Mouse (Mus musculus): Measurements from ENCODE around the gene Selenow. TPM values are rescaled to one million over a fixed set of nuclear protein-coding genes. Genes with fewer than 3 reads are reported as not detected.
A peak's percentile ranks its signal among the peaks of the same experiment; 100 is the strongest.
"Not testable (repeated sequence)": the region's sequence is repeated elsewhere in the genome, so short reads cannot be mapped to it uniquely, and the experiment has no call there.

Gene Selenow
- polyA plus RNA-seq, 1 experiment from 2014 or later, result 733 TPM

DNA sequence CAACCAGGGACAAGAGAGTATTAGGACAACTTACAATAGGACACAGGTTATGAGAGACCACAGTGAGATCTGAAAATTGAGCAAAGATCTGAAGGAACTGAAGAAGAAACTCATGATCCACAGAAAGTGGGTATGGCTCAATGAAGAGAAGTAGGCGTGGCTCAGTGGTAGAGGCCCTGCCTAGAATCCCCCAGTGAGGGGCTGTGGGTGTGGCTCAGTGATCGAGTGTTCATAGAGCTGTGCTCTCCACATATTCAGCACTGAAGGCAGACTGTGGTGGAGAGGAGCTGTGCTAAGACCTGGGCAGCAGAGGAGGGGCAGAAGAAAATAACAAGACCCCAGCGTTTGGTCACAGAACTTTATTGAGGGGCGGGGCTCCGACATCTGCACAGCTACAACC is 15.3 kb upstream of the Selenow start:
- WGBS, result 82% methylated on average over 5 of the region's 5 CpGs
- Histone ChIP-seq H3K9me3 (replicated peaks) (no peaks in the 10 kb centered on the region), H3K27me3 (ENCODE audit: low read depth, poor library complexity, severe bottlenecking) (no peaks in the 10 kb centered on the region), H3K27ac (no peak overlapping the region), H3K4me3 (no peak overlapping the region), H3K36me3 (peaks cover 78% of the 10 kb centered on the region), H3K4me1 (peaks cover 5% of the 10 kb centered on the region; the same call in 1 of the 2 replicates)
- no peak for DNase-seq (ENCODE audit: low spot score)

DNA sequence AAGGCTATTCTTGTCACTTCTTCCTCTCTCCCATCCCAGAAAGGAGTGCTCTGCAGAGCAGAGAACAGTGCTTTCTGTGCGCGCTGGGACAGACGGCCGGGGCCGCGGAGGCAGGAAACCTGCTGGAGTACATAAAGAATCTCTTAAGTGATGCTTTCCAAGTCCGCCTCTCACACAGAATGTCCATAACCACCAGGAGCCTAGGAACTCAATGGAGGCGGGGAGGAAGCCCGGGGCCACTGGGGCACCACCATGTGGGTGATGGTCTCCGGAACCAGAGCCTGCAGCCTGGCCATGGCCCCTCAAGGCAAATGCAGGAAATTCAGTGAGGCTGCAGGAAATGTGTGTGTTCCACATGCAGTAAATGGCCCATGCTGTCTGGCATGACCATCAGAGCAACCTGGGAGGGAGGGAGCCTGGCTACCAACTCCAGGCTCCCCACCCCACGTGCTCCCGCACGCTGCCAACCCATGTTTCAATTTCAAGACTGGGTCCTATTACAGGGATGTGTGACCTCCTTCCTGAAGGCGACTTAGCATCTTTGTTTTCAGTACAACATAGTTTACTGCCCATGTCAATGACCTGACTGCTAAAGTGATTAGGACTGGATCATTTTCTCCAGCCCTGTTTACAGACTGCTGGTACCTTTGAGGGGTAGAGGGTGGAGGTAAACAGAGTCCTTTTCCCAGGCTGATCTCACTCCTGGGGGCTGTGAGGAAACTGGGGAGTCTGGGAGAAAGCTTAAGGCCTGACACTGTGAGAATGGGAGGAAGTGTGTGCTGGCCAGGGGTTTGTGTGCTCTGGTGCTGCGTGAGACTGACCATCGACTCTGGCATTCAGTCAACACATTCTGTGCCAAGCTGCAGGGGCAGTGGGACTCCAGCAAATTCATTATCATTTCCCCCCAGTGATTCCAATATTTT is 11.5 kb upstream of the Selenow start:
- WGBS, result 53% methylated on average over 16 of the region's 16 CpGs

DNA sequence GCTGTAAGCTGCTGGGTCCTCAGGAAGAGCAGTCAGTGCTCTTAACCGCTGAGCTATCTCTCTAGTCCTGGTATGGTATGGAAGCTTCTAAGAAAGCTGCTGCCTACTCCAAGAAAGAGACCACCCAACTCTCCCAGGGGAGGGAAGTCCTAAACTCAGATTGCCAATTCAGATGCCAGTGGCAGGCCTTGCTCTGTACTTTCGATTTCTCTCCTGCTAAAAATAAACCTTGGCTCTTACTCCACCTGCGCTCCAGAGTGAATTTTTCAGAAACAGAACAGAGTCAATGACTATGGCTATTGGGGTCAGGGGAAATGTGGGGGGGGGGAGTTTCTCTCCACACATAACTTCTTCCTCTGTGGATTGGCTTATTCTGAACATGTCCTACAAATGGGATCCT is 9.4 kb upstream of the Selenow start:
- Histone ChIP-seq H3K27ac (no peak overlapping the region), H3K4me1 (peaks cover 5% of the 10 kb centered on the region; the same call in 1 of the 2 replicates), H3K9me3 (replicated peaks) (no peaks in the 10 kb centered on the region), H3K4me3 (no peak overlapping the region), H3K36me3 (peaks cover 19% of the 10 kb centered on the region), H3K27me3 (ENCODE audit: low read depth, poor library complexity, severe bottlenecking) (no peaks in the 10 kb centered on the region)
- DNase-seq (ENCODE audit: low spot score), result no peak
- WGBS, result 83% methylated on average over 3 of the region's 3 CpGs

More for the DNA sequence above, 11.5 kb upstream of the Selenow start:
- no peak for DNase-seq (ENCODE audit: low spot score)
- no peaks in the 10 kb centered on the region for H3K27me3 ChIP-seq (ENCODE audit: low read depth, poor library complexity, severe bottlenecking)
- peaks cover 5% of the 10 kb centered on the region; the same call in 1 of the 2 replicates for H3K4me1 ChIP-seq
- no peaks in the 10 kb centered on the region for H3K9me3 ChIP-seq (replicated peaks)
- no peak overlapping the region for H3K4me3 ChIP-seq
- peak overlapping the region; percentile 42; the same call in 1 of the 2 replicates for H3K27ac ChIP-seq
- H3K36me3 ChIP-seq, result peaks cover 40% of the 10 kb centered on the region

DNA sequence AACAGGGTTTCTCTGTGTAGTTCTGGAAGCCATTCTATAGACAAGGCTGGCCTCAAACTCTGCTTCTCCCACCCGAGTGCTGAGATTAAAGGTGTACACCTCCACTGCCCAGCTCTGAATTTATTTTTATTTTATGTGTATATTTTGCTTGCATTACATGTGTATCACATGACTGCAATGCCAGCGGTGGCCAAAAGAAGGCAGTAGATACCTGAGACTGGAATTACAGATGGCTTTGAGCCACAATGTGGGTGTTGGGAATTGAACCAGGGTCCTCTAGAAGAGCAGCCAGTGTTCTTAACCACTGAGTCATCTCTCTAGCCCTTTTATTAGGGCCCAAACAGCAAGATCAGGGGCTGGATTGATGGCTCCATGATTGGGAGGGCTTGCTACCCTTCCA is 8.3 kb upstream of the Selenow start:
- no peaks in the 10 kb centered on the region for H3K9me3 ChIP-seq (replicated peaks)
- H3K4me1 ChIP-seq, result peaks cover 5% of the 10 kb centered on the region; the same call in 1 of the 2 replicates
- H3K27ac ChIP-seq, result no peak overlapping the region
- DNase-seq (ENCODE audit: low spot score), result no peak
- peaks cover 8% of the 10 kb centered on the region for H3K36me3 ChIP-seq
- H3K27me3 ChIP-seq (ENCODE audit: low read depth, poor library complexity, severe bottlenecking), result no peaks in the 10 kb centered on the region
- 70% methylated on average over 2 of the region's 2 CpGs for WGBS
- no peak overlapping the region for H3K4me3 ChIP-seq

DNA sequence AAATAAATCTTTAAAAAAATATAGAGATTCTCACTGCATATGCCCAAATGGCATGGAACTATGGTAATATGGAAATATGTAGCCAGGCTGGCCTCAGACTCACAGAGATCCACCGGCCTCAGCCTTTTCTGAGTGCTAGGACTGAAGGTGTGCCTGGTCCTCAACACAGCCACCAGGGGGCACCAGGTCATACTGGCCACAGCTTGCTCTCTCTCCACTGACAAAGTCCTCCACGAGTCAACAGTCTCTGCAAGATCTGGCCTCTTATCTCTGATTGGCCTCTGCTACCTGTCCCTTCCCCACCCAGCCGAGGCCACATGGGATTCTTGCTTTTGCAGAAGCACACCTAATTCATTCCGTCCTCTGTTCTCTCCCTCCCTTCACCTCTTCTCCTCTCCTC is 7.7 kb upstream of the Selenow start:
- Histone ChIP-seq H3K36me3 (peaks cover 2% of the 10 kb centered on the region; the same call in 1 of the 2 replicates), H3K27me3 (ENCODE audit: low read depth, poor library complexity, severe bottlenecking) (no peaks in the 10 kb centered on the region), H3K4me3 (no peak overlapping the region), H3K9me3 (replicated peaks) (no peaks in the 10 kb centered on the region), H3K27ac (no peak overlapping the region), H3K4me1 (peaks cover 5% of the 10 kb centered on the region; the same call in 1 of the 2 replicates)
- DNase-seq (ENCODE audit: low spot score), result peak; percentile 62
- 36% methylated on average over 4 of the region's 4 CpGs for WGBS

DNA sequence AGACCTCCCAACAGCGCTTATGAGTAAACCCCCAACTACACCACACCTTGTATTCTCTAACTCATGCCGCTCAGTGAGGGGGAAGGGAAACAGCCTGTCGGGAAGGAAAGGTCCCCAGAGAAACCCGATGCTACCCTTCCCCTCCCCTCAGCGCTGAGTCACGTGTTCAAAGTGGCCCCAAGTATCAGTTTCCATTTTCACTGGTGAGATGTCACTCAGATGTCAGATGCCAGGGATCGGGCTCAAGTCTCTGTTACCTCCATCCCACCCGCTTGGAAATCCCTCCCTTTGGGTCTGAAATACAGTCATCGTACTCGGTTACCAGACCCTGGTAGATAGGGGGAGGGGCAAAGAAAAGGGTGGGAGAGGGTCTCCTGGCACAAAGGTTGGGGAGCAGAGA is 406 bp downstream of the Selenow start:
- peak overlapping the region; percentile 93 for H3K27ac ChIP-seq
- H3K4me3 ChIP-seq, result peak overlapping the region; percentile 79
- H3K27me3 ChIP-seq (ENCODE audit: low read depth, poor library complexity, severe bottlenecking), result no peaks in the 10 kb centered on the region
- H3K4me1 ChIP-seq, result peaks cover 21% of the 10 kb centered on the region
- peaks cover 41% of the 10 kb centered on the region for H3K36me3 ChIP-seq
- H3K9me3 ChIP-seq (replicated peaks), result no peaks in the 10 kb centered on the region
- peak; percentile 75 for DNase-seq (ENCODE audit: low spot score)
- under 1% methylated on average over 10 of the region's 10 CpGs for WGBS

DNA sequence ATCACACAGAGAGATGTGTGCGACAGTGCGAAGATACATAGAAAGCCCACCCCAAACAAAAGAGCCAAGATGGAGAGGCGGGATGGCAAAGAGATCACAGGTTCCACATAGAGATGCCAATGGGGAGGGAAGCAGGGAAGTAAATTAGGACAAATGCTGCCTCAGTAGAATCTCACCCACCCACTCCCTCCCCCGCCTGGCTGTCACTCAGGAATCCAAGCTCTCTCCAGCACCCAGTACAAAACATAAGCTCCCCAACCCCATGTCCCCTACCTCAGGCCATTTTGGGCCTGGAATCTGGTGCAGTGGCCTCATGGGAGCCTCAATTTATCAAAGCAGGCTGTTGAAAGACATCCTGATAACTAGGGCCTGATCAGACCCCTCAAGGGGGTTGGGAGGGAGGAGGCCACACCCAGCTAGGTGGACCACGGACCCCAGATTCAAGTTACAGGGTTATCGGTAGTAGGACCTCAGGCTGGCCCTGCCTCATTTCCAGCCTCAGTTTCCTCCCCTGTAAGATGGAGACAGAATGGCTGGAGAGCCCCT is 1.5 kb downstream of the Selenow start:
- Histone ChIP-seq H3K4me3 (peak overlapping the region; percentile 79), H3K9me3 (replicated peaks) (no peaks in the 10 kb centered on the region), H3K27ac (no peak overlapping the region), H3K4me1 (peaks cover 21% of the 10 kb centered on the region), H3K36me3 (peaks cover 48% of the 10 kb centered on the region), H3K27me3 (ENCODE audit: low read depth, poor library complexity, severe bottlenecking) (no peaks in the 10 kb centered on the region)
- DNase-seq (ENCODE audit: low spot score), result no peak
- WGBS, result 88% methylated on average over 6 of the region's 6 CpGs

DNA sequence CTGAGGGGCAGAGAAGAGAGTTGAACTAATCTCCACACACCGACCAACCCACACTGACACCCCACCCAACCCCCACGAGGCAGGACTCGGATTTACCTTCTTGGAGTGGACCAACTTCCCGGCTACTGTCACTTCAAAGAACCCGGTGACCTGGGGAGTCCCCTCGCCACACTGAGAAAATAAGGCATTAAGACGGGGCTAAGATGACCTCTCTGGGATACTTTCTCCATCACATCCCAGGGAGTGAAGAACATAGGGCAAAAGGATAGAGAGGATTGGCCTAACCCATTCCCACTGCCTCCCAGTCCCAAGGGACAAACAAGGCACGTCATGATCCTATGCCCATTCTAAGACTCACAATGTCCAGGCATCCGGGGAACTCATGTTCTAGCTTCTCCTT is 2.3 kb downstream of the Selenow start:
- Histone ChIP-seq H3K4me1 (peaks cover 21% of the 10 kb centered on the region), H3K27me3 (ENCODE audit: low read depth, poor library complexity, severe bottlenecking) (no peaks in the 10 kb centered on the region), H3K36me3 (peaks cover 48% of the 10 kb centered on the region), H3K4me3 (peak overlapping the region; percentile 79), H3K9me3 (replicated peaks) (no peaks in the 10 kb centered on the region), H3K27ac (no peak overlapping the region)
- DNase-seq (ENCODE audit: low spot score), result no peak
- 94% methylated on average over 9 of the region's 9 CpGs for WGBS

DNA sequence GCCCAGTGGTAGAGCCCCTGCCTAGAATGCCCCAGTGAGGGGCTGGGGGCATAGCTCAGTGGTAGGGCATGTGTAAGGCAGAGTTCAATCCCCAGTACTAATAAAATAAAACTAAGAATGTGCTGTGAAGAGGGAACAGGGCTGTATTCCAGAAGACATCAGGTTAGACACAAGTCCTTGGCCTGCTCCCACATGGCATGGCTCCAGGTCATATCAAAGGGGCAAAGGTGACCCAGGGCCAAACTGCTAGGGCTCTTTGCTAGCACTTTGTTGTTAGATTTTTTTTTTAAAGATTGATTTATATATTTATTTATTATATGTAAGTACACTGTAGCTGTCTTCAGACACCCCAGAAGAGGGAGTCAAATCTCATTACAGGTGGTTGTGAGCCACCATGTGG is 3.8 kb downstream of the Selenow start:
- Histone ChIP-seq H3K27me3 (ENCODE audit: low read depth, poor library complexity, severe bottlenecking) (no peaks in the 10 kb centered on the region), H3K4me1 (peaks cover 21% of the 10 kb centered on the region), H3K9me3 (replicated peaks) (no peaks in the 10 kb centered on the region), H3K4me3 (no peak overlapping the region), H3K27ac (no peak overlapping the region), H3K36me3 (peaks cover 48% of the 10 kb centered on the region)
- no peak for DNase-seq (ENCODE audit: low spot score)

DNA sequence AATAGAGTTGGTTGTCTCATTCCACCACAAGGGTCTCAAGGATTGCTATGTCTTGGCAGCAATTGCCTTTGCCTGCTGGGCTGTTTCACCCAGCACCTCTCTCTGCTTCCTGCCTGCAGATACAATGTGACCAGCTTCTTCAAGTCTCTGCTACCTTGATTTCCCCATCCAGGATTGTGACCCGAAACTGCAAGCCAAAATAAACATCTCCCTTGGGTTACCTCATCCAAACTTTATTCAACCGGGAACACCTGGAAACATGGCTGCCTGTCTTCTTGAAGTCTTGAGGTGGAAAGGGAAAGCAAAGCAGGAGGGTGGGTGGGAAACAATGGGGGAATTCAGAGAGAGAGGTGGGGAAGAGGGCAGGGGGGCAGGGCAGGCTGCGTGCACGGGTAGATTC is 5.2 kb downstream of the Selenow start:
- Histone ChIP-seq H3K4me3 (no peak overlapping the region), H3K27me3 (ENCODE audit: low read depth, poor library complexity, severe bottlenecking) (no peaks in the 10 kb centered on the region), H3K36me3 (peaks cover 48% of the 10 kb centered on the region), H3K9me3 (replicated peaks) (no peaks in the 10 kb centered on the region), H3K4me1 (peaks cover 18% of the 10 kb centered on the region), H3K27ac (no peak overlapping the region)
- WGBS, result 87% methylated on average over 4 of the region's 4 CpGs
- DNase-seq (ENCODE audit: low spot score), result no peak

DNA sequence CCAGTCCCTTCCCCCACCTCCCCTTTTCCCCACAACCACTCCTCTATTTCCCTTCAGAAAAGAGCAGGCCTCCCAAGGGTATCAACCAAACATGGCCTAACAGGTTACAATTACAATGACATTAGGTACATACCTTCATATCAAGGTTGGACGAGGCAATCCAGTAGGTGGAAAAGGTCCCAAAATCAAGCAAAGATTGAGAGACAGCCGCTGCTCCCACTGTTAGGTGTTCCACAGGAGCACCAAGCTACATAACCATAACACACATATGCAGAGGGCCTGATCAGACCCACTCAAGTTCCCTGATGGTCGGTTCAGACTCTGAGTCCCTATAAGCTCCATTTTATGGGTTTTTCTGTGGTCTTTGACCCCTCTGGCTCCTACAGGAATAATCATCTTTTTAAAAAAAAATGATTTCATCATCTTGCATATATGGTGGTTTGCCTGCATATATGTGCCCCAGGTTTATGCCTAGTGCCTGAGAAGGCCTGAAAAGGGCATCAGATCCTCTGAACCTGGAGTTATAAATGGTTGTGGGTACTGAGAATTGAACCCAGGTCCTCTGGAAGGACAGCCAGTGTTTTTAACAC is 6.0 kb downstream of the Selenow start:
- WGBS, result 82% methylated on average over 3 of the region's 3 CpGs
- H3K27me3 ChIP-seq (ENCODE audit: low read depth, poor library complexity, severe bottlenecking), result no peaks in the 10 kb centered on the region
- H3K4me3 ChIP-seq, result no peak overlapping the region
- H3K36me3 ChIP-seq, result peaks cover 48% of the 10 kb centered on the region
- peaks cover 13% of the 10 kb centered on the region for H3K4me1 ChIP-seq
- H3K9me3 ChIP-seq (replicated peaks), result no peaks in the 10 kb centered on the region
- no peak for DNase-seq (ENCODE audit: low spot score)
- no peak overlapping the region for H3K27ac ChIP-seq

DNA sequence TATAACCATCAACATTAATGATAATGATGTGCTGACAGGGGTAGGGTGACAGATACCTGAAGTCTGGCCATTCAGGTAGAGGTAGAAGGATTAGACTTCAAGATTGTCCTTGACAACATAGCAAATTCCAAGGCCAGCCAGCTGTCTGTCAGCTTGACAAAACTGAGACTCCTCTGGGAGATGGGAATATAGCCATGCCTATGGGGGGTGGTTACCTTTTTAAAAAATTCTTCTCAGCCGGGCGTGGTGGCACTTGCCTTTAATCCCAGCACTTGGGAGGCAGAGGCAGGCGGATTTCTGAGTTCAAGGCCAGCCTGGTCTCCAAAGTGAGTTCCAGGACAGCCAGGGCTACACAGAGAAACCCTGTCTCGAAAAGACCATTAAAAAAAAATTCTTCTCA is 6.5 kb downstream of the Selenow start:
- 87% methylated on average over 4 of the region's 4 CpGs for WGBS
- not testable (repeated sequence) for H3K9me3 ChIP-seq (replicated peaks); H3K4me1 ChIP-seq; H3K27me3 ChIP-seq (ENCODE audit: low read depth, poor library complexity, severe bottlenecking); DNase-seq (ENCODE audit: low spot score); H3K4me3 ChIP-seq; H3K27ac ChIP-seq
- peaks cover 46% of the 10 kb centered on the region for H3K36me3 ChIP-seq

DNA sequence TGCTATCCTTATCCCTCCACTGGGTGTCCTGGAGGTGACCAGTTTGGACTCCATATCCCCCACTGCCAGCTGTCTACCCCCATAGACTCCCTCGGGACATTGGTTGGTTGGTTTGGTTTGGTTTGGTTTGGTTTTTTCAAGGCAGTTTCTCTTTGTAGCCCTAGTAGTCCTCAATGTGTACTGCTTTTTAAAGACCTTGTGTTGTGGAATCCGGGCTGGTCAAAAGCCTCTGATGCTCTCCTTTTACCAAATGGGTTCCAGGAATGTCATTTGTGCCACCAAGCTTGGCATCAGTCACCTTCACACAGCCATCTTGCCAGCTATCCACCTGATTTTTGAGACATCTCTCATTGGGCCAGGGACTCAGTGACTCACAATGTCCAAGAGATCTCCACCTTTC is 7.5 kb downstream of the Selenow start:
- WGBS, result 80% methylated on average over 2 of the region's 2 CpGs
- Histone ChIP-seq H3K4me1 (0 out of 2 replicates have a peak, but pooled peaks cover 3% of the 10 kb centered on the region), H3K4me3 (no peak overlapping the region), H3K27me3 (ENCODE audit: low read depth, poor library complexity, severe bottlenecking) (no peaks in the 10 kb centered on the region), H3K27ac (no peak overlapping the region), H3K36me3 (peaks cover 37% of the 10 kb centered on the region), H3K9me3 (replicated peaks) (no peaks in the 10 kb centered on the region)
- DNase-seq (ENCODE audit: low spot score), result no peak
